Mouse (Mus musculus) adrenal gland, postnatal 10 days (tissue): ENCODE results near the gene Yjefn3. TPM values are rescaled to one million over a fixed set of nuclear protein-coding genes. Genes with fewer than 3 reads are reported as not detected.
"Not testable (repeated sequence)": the region's sequence is repeated elsewhere in the genome, so short reads cannot be mapped to it uniquely, and the experiment has no call there.

ENCODE experiments used
- DNase-seq: peaks from one replicate; pipeline ENCODE4 v3.0.0; 2021; ENCODE audit warnings: mixed read lengths
- long read RNA-seq, 2 experiments: library from polyadenylated mRNA; stranded (forward); transcript quantifications; one replicate each; pipeline ENCODE4 v2.0.0; 2021
- total RNA-seq, 2 experiments: library from RNA; stranded (reverse); gene quantifications; 2 replicates each; pipeline ENCODE4 v1.2.3; 2021

Yjefn3 gene
- 1 to 10 TPM; 5.5 TPM for total RNA-seq
- long read RNA-seq, experiment 1, partial matches to known transcripts: 1 of 20 reads
- long read RNA-seq, experiment 1, other reads (novel, unspliced or antisense): 19 of 20 reads
- long read RNA-seq, experiment 2, partial matches to known transcripts: 0 of 15 reads
- long read RNA-seq, experiment 2, other reads (novel, unspliced or antisense): 15 of 15 reads

GRCm38 (mm10) chr8:69902163-69903062 lies at the start of gene Yjefn3, which contains the start of the genes Tssk6 and Ndufa13:
Gene Yjefn3, minus strand, starts transcription at chr8:69902712.
Gene Tssk6, plus strand, starts transcription at chr8:69902184.
Gene Ndufa13, minus strand, starts transcription at chr8:69902558.
- peak; percentile 54 for DNase-seq

GRCm38 (mm10) chr8:69950300-69950699 lies 47.8 kb upstream of the Yjefn3 start:
- no peak for DNase-seq

GRCm38 (mm10) chr8:69942495-69942894 lies 40.0 kb upstream of the Yjefn3 start:
- DNase-seq: not testable (repeated sequence)

- DNase-seq: no peak
These were observed 37.9 kb upstream of the Yjefn3 start for GRCm38 (mm10) chr8:69940386-69940785.

GRCm38 (mm10) chr8:69939633-69940032 lies 37.1 kb upstream of the Yjefn3 start:
- no peak for DNase-seq

GRCm38 (mm10) chr8:69938245-69938982 lies 35.9 kb upstream of the Yjefn3 start:
- DNase-seq: no peak

GRCm38 (mm10) chr8:69937466-69937865 lies 35.0 kb upstream of the Yjefn3 start:
- no peak for DNase-seq

- peak; percentile 39 for DNase-seq
These were observed 33.7 kb upstream of the Yjefn3 start for GRCm38 (mm10) chr8:69936050-69936794.

GRCm38 (mm10) chr8:69935431-69935830 lies 32.9 kb upstream of the Yjefn3 start:
- DNase-seq: no peak

- no peak for DNase-seq
These were observed 32.1 kb upstream of the Yjefn3 start for GRCm38 (mm10) chr8:69934582-69934981.

- DNase-seq: no peak
These were observed 31.3 kb upstream of the Yjefn3 start for GRCm38 (mm10) chr8:69933811-69934210.

- no peak for DNase-seq
These were observed 24.4 kb upstream of the Yjefn3 start for GRCm38 (mm10) chr8:69926901-69927300.

- no peak for DNase-seq
These were observed 21.5 kb upstream of the Yjefn3 start for GRCm38 (mm10) chr8:69923986-69924385.

- DNase-seq: no peak
These were observed 18.6 kb upstream of the Yjefn3 start for GRCm38 (mm10) chr8:69921141-69921540.

GRCm38 (mm10) chr8:69919876-69920662 lies 17.6 kb upstream of the Yjefn3 start:
- DNase-seq: peak; percentile 60

GRCm38 (mm10) chr8:69919010-69919409 lies 16.5 kb upstream of the Yjefn3 start:
- DNase-seq: peak; percentile 85

GRCm38 (mm10) chr8:69918506-69918905 lies 16.0 kb upstream of the Yjefn3 start:
- DNase-seq: no peak

GRCm38 (mm10) chr8:69915748-69916147 lies 13.2 kb upstream of the Yjefn3 start:
- no peak for DNase-seq

GRCm38 (mm10) chr8:69914526-69914925 lies 12.0 kb upstream of the Yjefn3 start:
- DNase-seq: no peak

- DNase-seq: no peak
These were observed 10.1 kb upstream of the Yjefn3 start for GRCm38 (mm10) chr8:69912478-69913074.

GRCm38 (mm10) chr8:69911917-69912316 lies 9.4 kb upstream of the Yjefn3 start:
- no peak for DNase-seq
